Mouse (Mus musculus): Measurements from ENCODE around the gene Elob.

The Elob gene

DNA sequence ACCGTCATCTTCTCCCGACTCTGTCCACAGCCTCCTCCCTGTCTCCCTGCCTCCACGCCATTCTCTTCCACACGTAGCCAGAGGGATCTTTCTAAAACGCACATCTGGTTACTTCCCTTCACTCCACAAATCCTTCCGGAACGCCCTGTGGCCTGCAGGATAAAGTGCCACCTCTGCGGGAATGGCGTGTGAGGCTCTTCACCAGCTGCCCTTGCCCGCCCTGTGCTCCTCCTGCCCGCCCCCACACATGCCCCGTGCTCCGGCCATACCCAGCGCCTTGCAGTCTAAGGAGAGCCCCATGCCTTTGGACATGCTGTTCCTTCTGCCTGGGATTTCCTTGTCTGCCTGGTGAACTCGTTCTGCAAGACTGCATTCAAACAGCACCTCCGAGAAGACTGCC, 5.9 kb downstream of the Elob start:
- DNase-seq = no peak

DNA sequence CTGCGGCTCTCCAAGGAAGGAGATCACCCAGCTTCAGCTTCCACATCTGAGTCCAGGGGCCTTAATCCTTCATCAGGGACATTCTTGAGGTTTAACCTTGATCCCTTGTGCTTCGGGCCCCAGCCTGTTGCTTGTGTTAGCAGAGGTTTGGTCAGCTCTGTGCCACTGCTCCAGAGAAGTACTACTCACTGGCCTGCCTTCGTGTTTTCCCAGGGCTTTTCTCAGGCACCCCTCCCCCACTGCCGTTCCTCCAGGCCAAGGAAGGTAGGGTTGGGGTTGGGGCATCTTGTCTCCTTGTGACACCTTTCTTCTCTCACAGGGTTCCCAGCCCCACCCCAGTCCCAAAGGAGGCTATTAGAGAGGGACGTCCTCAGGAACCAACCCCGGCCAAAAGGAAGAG, 6.8 kb downstream of the Elob start:
- DNase-seq = no peak

DNA sequence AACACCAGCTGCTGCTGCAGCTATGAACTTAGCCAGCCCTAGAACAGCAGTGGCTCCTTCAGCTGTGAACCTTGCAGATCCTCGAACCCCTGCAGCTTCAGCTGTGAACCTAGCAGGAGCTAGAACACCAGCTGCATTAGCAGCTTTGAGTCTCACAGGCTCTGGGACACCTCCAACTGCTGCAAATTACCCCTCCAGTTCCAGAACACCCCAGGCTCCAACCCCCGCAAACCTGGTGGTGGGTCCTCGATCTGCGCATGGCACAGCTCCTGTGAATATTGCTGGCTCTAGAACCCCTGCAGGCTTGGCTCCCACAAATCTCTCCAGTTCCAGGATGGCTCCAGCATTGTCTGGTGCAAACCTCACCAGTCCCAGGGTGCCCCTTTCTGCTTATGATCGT, 8.2 kb downstream of the Elob start:
- DNase-seq = no peak

DNA sequence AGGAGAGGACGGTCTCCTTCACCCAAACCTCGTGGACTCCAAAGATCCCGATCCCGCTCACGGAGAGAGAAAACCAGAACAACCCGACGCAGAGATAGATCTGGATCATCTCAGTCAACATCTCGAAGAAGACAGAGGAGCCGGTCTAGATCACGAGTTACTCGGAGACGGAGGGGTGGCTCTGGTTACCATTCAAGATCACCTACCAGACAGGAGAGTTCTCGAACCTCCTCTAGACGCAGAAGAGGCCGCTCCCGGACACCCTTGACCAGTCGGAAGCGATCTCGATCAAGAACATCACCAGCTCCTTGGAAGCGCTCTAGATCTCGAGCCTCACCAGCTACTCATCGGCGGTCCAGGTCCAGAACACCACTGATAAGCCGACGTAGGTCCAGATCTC, 9.7 kb downstream of the Elob start:
- DNase-seq = no peak

DNA sequence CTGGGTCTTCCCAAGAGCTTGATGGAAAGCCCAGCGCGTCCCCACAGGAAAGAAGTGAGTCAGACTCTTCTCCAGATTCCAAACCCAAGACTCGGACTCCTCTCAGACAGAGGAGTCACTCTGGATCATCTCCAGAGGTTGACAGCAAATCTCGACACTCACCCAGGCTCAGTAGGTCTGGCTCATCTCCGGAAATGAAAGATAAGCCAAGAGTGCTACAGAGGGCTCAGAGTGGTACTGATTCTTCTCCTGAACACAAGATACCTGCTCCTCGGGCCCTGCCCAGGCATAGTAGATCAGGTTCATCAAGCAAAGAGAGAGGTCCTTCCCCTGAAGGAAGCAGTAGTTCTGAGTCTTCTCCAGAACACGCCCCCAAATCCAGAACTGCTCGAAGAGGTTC, 10.4 kb downstream of the Elob start:
- DNase-seq = no peak

DNA sequence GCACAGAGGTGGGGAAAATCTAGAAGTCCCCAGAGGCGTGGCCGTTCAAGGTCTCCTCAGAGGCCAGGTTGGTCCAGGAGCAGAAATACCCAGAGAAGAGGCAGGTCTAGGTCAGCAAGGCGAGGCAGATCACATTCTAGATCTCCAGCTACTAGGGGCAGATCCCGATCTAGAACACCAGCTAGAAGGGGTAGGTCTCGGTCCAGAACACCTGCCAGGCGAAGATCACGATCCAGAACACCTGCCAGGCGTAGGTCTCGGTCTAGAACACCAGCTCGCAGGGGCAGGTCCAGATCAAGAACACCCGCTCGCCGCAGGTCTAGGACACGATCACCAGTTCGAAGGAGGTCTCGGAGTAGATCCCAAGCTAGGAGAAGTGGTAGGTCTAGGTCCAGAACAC, 13.3 kb downstream of the Elob start:
- no peak for DNase-seq

DNA sequence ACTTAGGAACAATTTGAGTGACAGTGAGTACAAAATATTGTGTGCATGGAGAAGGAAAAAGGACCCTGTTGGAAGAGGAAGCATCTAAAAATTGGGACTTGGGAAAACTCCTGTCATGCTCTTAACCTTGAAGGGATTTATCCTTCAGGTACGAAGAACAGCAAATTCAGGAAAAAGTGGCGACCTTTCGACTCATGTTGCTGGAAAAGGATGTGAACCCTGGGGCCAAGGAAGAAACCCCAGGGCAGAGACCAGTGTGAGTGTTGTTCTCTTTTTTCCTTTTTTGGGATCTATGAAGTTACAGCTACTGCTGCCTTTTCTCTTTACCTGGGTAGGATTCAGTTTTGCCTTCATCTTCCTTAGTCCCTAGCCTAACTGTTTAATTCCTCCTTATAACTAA, 21.0 kb downstream of the Elob start:
- no peak for DNase-seq

DNA sequence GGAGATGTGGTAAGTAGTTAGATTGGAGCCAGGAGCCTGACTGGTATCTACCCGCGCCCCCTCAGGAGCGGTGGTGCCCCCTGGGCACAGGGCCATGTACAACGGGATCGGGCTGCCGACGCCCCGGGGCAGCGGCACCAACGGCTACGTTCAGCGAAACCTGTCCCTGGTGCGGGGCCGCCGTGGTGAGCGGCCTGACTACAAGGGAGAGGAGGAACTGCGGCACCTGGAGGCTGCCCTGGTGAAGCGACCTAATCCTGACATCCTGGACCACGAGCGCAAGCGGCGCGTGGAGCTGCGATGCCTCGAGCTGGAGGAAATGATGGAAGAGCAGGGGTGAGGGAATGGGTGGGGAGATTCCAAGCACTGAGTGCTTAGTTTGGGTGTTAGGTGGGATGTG, 22.1 kb downstream of the Elob start:
- peak; percentile 51 for DNase-seq

DNA sequence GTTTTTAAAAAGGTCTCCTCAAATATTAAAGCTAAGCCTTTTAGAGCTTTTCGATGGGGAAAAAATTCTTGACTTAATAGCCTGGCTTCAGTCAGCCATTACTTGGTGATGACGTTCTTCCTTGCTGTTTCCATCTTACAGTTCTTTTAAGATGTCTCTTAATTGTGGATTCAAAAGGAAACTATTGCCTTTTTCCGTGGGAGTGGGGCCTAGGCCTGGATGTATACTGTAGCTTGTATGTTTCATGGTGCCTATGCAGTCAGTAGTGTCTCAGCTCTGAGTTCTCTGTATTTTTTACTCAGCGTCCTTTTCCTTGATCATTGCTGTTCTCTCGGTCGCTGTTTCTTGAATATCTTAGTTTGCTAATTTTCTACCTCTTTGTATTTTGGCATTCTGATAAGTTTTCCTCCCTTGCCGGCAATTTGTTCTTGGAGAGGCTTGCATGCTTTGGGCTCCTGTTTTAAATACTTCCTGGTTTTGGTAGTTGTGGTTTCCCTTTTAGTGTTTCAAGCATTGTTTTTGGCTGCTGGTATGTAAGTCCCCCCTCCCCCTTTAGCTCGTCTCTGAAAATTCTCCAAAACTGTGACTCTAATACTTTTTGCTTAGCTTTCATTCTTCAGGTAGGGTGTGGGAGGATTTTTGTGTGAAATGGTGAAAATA, 24.4 kb downstream of the Elob start:
- no peak for DNase-seq

DNA sequence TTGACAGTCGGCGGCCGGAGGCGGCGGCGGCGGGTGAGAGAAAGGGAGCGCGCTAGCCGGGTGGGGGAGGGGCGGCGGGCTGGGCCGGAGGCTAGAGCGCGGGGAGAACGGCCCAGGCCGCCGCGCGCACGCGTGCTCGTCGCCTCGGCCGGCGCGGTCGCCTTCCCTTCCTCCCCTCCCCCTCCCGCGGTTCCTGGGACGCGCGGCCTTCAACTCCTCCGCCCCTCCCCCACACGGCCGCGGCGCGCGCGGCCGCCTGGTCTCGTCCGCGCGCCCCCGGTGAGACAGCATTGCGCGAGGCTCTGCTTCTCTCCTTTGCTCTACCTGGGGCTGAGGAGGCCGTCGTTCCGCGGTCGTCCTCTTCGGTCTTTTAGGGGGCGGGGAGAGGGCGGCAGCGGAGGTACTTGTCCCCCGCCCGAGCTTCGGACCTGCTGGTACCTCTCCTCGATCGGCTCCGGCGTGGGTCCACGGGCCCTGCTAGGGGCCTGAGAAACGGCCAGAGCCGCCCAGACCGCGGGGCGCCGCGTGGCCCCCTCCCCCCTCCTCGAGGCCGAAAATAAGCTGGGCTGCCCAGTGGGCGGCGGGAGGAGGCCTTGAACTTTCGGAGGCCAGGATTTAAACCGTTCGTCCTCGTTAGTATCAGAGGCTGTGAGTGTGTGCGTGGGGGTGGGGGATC, 25.4 kb downstream of the Elob start:
- DNase-seq = no peak

DNA sequence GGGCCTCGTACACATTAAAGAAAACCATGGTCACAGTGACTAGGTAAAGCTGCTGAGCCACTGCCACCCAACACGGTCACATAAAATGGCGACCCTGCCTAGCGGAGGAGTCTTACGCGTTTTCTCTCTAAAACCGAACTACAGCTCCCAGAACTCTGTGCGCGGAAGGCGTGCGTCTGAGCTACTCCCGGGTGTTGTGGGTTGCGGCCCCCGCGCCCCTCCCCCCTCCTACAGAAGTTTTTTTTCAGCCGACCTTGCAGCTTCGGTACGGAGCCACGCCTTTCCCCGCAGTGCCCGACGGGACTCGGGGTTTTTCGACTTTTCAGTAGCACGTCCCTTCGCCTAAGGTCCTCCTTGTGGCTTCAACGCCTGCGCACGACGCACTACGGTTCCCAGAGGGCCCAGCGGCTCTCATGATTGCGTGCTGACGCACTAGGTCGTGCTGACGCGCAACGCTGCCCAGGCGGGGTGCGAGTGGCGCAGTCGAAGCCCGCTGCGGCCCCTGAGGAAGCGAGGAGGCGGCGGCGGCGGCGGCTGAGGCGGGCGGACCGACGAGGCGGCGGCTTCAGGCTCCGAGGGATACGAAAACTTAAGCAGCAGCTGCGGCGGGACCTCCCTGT, 26.1 kb downstream of the Elob start:
- peak; percentile 99 for DNase-seq

DNA sequence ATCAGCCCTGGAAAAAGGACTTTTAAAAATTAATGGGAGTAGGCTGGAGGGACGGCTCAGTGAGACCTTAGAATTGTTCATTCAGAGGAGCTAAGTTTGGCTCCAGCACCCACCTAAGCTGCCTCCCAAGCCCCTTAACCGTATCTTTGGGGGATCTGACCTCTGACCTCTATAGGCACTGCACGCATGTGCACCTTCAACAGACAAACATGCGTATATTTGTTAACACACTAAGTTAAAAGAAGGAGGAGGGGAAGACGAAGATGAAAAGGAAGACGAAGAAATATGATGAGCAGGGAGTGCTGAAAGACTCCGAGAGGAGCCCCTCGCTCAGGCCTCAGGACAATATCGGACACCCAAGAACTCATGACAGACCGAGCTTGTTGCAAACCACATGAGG, 27.3 kb downstream of the Elob start:
- no peak for DNase-seq

DNA sequence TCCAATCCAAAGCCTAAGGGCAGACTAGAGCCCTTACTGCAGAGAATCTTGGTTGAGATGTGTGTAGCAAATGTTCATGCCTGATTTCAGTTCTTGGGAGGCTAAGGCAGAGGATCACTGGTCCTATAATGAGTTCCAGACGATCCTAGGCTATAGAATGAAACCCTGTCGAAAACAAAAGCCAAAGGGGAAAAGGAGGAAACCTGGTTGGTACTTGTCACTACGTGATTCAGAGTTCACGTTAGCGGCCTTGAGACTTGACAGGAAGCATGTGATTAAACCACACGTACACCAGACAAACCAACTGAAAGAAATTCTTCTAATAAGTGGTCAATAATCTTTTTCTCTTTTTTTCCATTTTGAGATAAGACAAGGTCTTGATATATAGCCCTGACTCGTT, 31.6 kb downstream of the Elob start:
- DNase-seq = no peak

DNA sequence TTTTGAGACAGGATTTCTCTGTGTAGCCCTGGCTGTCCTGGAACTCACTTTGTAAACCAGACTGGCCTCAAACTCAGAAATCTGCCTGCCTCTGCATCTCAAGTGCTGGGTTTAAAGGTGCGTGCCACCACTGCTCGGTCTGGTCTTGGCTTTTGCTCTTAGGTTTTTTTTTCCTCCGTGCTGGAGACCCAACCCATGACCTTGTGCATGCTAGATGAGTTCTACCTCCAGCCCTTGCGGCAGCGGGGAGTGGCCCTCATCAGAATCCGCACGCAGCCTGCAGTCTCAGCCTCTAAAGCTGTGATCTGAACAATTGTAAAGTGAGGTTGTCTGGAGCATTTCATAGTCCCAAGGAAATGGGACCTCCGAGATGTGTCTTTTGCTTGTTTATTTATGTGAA, 33.6 kb downstream of the Elob start:
- DNase-seq = no peak

DNA sequence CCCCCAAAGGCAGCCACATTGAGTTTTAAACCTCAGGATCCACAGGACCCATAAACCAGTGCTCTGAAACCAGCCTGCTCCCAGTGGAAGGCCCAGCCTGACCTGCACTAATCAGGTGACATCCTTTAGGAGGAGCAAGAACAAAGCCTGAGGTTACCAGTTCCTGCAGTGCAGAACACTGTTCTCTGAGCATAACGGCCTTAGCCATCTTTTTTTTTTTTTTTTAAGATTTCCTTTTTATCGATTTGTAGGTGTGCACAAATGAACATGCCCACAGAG, 37.9 kb downstream of the Elob start:
- no peak for DNase-seq

DNA sequence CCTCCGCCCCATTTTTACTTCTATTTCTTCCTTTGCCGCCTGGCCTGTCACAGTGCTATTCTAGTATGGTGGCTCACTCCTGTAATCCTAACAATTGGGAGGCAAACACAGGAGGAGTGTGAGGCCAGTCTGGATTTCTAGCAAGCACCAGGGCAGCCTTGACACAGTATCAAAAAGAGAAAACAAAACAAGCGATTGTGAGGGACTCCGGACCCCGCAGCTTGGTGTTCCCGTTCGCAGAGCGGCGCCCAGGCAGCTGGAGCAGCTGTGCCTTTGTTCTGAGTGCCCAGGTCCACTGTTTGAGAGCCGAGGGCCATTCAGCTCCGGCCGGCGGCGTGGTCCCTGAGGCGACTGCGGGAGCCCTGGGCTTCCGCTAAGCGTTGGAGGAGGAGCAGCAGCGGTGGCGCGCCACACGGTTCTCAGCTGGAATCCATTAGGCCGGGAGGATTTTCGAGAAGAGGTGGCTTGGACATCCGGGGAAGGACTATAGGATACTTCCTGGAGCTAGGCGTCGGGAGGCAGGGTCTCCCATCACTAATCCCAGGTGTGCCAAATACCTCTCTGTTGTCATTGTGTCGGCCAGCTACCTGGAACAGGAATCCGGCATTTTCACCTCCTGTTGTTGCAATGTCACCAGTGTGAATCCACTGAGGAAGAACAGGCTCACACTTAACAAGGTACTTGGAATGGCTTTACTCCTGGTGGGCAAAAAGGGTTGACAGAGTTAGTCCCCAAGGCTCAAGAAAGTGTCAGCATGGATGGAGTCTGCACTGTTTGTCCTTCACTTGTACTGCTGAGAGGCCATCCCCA, 38.5 kb downstream of the Elob start, which contains the start of gene Srrm2:
Gene Srrm2 (plus strand): TSS at position 264 of the 810 bp plus-strand sequence.
- DNase-seq = peak; percentile 40

DNA sequence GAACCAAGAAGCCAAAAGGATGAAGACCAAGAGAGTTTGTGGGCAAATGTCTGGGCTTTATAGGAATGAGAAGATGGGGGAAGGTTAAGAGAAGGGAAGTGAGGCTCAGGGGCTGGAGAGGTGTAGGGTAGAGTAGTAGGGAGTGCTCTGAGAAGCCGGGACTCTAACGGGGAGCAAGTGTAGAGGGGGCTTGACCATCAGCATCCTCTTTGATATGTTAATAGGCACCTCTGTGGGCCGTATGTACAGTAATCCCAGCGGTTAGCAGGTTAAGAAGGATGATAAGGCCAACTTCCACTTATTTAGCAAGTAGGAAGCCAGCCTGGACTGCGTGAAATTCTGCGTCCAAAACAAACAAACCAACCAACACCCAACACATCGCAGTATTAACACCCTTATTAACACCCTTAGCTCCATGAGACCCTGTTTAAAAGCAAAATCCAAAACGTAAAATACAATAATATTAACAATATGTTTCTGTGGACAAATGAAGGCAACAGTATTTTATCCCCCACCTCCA, 39.1 kb downstream of the Elob start:
- DNase-seq = no peak

DNA sequence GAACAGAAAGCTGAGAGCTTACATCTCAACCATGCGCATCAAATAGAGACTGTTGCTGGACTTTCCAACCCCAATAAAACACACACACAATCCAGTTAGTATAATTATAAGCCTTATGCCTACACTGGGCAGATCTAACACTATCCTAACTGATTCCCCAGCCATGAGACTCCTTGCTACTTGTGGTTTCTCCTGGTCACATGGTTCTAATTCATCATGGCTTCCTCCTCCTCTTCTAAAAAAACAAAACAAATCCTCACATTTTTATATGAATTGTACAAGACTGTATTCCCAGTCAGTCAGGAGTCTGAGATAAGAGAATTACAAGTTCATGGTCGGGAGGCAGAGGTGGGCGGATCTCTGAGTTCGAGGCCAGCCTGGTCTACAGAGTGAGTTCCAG, 40.0 kb downstream of the Elob start:
- no peak for DNase-seq

DNA sequence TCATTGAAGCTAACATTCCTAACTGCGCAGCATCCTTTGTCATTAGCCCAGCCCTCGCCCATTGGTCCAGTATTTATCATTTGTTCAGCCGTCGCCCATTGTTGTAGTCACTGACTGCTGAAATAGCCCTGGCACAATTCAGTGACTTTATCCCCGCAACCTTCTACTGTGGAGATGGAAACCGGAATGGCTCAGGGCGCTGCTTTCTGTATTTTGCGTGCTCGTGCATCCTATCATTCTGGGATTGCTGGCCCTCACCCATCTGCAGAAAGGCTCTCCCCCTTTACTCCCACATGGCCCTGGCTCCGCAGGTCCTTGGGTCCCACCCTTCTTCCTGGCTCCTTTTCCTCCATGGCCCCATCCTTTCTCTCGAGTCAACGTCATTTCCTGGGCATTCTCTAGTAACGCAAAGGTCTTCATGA, 42.4 kb downstream of the Elob start:
- no peak for DNase-seq

DNA sequence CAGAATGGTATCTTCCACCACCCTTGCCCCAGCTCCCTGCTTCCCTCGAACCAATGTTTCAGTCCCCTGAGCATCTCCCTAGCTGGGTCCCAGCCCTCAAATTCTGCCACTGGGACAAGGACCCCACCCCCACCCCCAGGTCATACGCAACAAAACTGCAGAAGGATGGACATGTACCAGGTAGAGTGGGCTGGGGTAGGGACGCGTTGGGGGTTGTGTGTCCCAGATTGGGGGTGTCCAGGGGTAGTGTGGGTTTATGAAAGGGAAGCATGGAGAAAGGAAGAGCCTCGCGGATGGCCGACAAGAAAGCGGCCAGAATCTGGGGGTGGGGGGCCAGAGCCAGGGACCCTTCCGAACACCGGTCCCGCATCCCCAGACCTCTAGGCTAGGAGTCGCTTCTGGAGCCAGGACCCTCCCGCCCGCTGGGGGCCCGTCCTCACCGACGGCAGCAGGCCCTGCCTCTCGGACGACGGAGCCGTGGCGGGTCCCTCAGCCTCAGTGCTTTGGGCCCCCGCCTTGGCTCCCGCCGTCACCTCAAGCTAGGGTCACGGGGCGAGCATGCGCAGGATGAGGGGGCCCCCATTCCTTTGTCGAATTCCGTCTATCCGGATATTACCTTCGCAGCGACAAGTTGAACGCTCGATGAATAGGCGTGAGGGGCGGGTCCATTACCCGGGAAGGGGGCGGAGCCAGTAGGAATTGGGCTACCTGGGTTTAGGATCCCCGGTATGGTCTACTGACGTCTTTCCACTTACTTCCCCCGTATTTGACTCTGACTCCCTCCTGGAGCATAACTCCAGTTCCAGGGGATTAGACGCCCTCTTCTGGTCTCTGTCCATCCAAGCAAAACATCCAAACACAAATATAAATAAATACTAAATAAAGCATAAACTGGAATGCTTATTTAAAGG, 43.1 kb downstream of the Elob start, which contains the start of gene Flywch2:
Gene Flywch2 (minus strand): TSS at position 521 of the 911 bp plus-strand sequence.
- peak; percentile 87 for DNase-seq

DNA sequence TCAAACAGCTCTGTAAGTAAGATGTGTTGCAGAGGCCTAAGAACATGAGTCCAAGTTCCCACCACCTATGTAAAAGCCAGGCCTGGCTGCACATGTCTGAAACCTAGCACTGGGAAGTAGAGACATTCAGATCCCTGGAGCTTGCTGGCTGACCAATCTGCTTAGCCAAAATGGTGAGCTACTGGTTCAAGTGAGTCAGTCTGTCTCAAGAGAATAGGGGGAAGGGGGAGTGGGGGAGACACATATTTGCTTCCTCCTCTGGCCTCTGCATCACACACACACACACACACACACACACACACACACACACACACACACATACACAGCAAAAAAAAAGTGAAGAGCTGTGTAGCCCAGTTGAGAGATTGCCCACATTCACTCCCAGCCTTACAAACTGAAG, 45.6 kb downstream of the Elob start:
- no peak for DNase-seq

DNA sequence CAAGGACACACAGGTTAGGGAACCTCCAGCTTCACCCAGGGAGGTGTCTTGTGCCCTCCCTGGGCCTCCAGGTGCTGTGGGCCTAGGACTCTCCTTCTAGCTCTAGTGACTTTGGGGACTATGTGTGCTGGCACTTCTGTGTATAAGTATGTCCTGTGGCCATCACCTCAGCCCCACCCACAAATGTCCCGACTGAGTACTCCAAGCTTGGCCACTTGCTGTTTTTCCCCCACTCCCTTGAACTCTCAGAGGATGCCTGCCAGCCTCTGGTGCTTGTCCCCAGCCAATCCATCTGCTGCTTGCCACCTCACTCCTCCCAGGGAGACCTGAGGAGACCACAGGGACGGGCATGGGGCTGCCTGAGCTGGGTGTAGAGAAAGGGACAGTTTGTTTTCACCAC, 50.5 kb downstream of the Elob start:
- no peak for DNase-seq

All from kidney, adult 11 months (tissue).